Mouse (Mus musculus): ENCODE results near the gene Pex13. TPM values are rescaled to one million over a fixed set of nuclear protein-coding genes. Genes with fewer than 3 reads are reported as not detected.

Pex13 gene
- polyA plus RNA-seq, 1 experiment = 35.5 TPM

DNA sequence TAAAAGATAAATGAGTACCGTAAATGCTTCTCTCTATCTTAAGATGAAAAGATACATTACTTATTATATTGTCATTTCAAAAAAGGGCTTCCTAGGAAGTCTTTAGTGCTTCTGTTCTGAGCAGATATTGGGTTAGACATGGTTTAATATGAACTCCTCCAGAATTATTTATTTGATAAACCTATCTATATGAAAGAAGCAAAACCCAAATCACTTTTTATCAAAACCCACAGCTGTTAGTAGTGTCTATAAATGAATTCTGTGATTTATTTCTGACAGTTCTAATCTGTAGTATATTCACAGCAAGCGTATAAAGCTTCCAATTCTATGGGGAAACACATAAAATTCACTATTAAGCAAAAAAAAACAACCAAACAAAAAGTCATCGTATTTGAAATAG is 17.9 kb downstream of the Pex13 start:
- Histone ChIP-seq H3K4me1 (ENCODE audit: control insufficient read depth, insufficient read depth, low read length) (no peaks in the 10 kb centered on the region), H3K27ac (ENCODE audit: control insufficient read depth, insufficient read depth, low read depth, low read length) (no peak overlapping the region), H3K4me3 (ENCODE audit: control insufficient read depth, low read depth, low read length) (no peak overlapping the region), H3K36me3 (ENCODE audit: control insufficient read depth, insufficient read depth, low read length) (no peaks in the 10 kb centered on the region; the same call in 1 of the 2 replicates), H3K27me3 (ENCODE audit: control insufficient read depth, insufficient read depth, low read length) (no peaks in the 10 kb centered on the region)
- TF ChIP-seq CTCF (IDR thresholded peaks at IDR 0.05; ENCODE audit: control insufficient read depth, insufficient read depth, insufficient replicate concordance, low read depth, low read length) = no peak
- TF ChIP-seq POLR2A (IDR thresholded peaks at IDR 0.05; ENCODE audit: control insufficient read depth, low read depth, low read length) = no peak

GRCm38 (mm10) chr11:23647431-23647830 is 18.3 kb downstream of the Pex13 start:
- no peak overlapping the region for H3K4me3 ChIP-seq (ENCODE audit: control insufficient read depth, low read depth, low read length)
- H3K27me3 ChIP-seq (ENCODE audit: control insufficient read depth, insufficient read depth, low read length) = no peaks in the 10 kb centered on the region
- no peaks in the 10 kb centered on the region for H3K4me1 ChIP-seq (ENCODE audit: control insufficient read depth, insufficient read depth, low read length)
- no peaks in the 10 kb centered on the region; the same call in 1 of the 2 replicates for H3K36me3 ChIP-seq (ENCODE audit: control insufficient read depth, insufficient read depth, low read length)
- no peak for TF ChIP-seq POLR2A (IDR thresholded peaks at IDR 0.05; ENCODE audit: control insufficient read depth, low read depth, low read length)
- no peak for TF ChIP-seq CTCF (IDR thresholded peaks at IDR 0.05; ENCODE audit: control insufficient read depth, insufficient read depth, insufficient replicate concordance, low read depth, low read length)
- H3K27ac ChIP-seq (ENCODE audit: control insufficient read depth, insufficient read depth, low read depth, low read length) = no peak overlapping the region

GRCm38 (mm10) chr11:23634573-23634972 is 31.2 kb downstream of the Pex13 start:
- Histone ChIP-seq H3K27ac (ENCODE audit: control insufficient read depth, insufficient read depth, low read depth, low read length) (no peak overlapping the region), H3K4me3 (ENCODE audit: control insufficient read depth, low read depth, low read length) (no peak overlapping the region), H3K27me3 (ENCODE audit: control insufficient read depth, insufficient read depth, low read length) (no peaks in the 10 kb centered on the region), H3K4me1 (ENCODE audit: control insufficient read depth, insufficient read depth, low read length) (peaks cover 6% of the 10 kb centered on the region), H3K36me3 (ENCODE audit: control insufficient read depth, insufficient read depth, low read length) (peaks cover 1% of the 10 kb centered on the region; the same call in 1 of the 2 replicates)
- TF ChIP-seq CTCF (IDR thresholded peaks at IDR 0.05; ENCODE audit: control insufficient read depth, insufficient read depth, insufficient replicate concordance, low read depth, low read length) (no peak), POLR2A (IDR thresholded peaks at IDR 0.05; ENCODE audit: control insufficient read depth, low read depth, low read length) (no peak)

DNA sequence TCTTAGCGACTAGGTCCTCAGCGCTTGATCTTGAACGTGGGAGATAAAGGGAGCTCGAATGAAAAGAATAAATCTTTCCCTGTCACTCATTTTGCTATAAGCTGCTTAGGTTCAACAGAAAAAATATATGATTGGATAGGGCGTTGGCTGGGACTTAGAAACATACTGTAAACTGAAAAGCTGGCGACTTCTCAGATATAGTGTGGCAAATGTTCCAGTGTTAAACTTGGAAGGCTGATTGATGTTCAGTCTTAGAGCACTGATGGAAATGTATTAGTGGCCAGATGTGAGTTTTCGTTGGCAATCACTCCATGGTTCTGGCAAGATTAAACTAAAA is 31.9 kb downstream of the Pex13 start:
- peak overlapping the region; percentile 68 for H3K4me3 ChIP-seq (ENCODE audit: control insufficient read depth, low read depth, low read length)
- TF ChIP-seq POLR2A (IDR thresholded peaks at IDR 0.05; ENCODE audit: control insufficient read depth, low read depth, low read length) = no peak
- TF ChIP-seq CTCF (IDR thresholded peaks at IDR 0.05; ENCODE audit: control insufficient read depth, insufficient read depth, insufficient replicate concordance, low read depth, low read length) = no peak
- no peak overlapping the region for H3K27ac ChIP-seq (ENCODE audit: control insufficient read depth, insufficient read depth, low read depth, low read length)

GRCm38 (mm10) chr11:23632945-23633878 is 32.5 kb downstream of the Pex13 start, which contains the start of gene 0610010F05Rik:
0610010F05Rik (minus strand) TSS chr11:23633639.
- Histone ChIP-seq H3K27me3 (ENCODE audit: control insufficient read depth, insufficient read depth, low read length) (no peaks in the 10 kb centered on the region), H3K36me3 (ENCODE audit: control insufficient read depth, insufficient read depth, low read length) (no peaks in the 10 kb centered on the region), H3K27ac (ENCODE audit: control insufficient read depth, insufficient read depth, low read depth, low read length) (peak within 1 kb of the TSS; percentile 93), H3K4me1 (ENCODE audit: control insufficient read depth, insufficient read depth, low read length) (peaks cover 6% of the 10 kb centered on the region), H3K4me3 (ENCODE audit: control insufficient read depth, low read depth, low read length) (peak within 1 kb of the TSS; percentile 98)
- TF ChIP-seq CTCF (IDR thresholded peaks at IDR 0.05; ENCODE audit: control insufficient read depth, insufficient read depth, insufficient replicate concordance, low read depth, low read length) = no peak
- peak; percentile 82 for TF ChIP-seq POLR2A (IDR thresholded peaks at IDR 0.05; ENCODE audit: control insufficient read depth, low read depth, low read length)

More for the DNA sequence above, 31.9 kb downstream of the Pex13 start:
- H3K27me3 ChIP-seq (ENCODE audit: control insufficient read depth, insufficient read depth, low read length) = no peaks in the 10 kb centered on the region
- peaks cover under 1% of the 10 kb centered on the region; the same call in 1 of the 2 replicates for H3K36me3 ChIP-seq (ENCODE audit: control insufficient read depth, insufficient read depth, low read length)
- H3K4me1 ChIP-seq (ENCODE audit: control insufficient read depth, insufficient read depth, low read length) = peaks cover 6% of the 10 kb centered on the region

- H3K36me3 ChIP-seq (ENCODE audit: control insufficient read depth, insufficient read depth, low read length) = no peaks in the 10 kb centered on the region
- no peak overlapping the region for H3K4me3 ChIP-seq (ENCODE audit: control insufficient read depth, low read depth, low read length)
- peaks cover 6% of the 10 kb centered on the region for H3K4me1 ChIP-seq (ENCODE audit: control insufficient read depth, insufficient read depth, low read length)
- no peaks in the 10 kb centered on the region for H3K27me3 ChIP-seq (ENCODE audit: control insufficient read depth, insufficient read depth, low read length)
- TF ChIP-seq POLR2A (IDR thresholded peaks at IDR 0.05; ENCODE audit: control insufficient read depth, low read depth, low read length) (no peak), CTCF (IDR thresholded peaks at IDR 0.05; ENCODE audit: control insufficient read depth, insufficient read depth, insufficient replicate concordance, low read depth, low read length) (no peak)
- H3K27ac ChIP-seq (ENCODE audit: control insufficient read depth, insufficient read depth, low read depth, low read length) = no peak overlapping the region
These were observed 35.1 kb downstream of the Pex13 start for GRCm38 (mm10) chr11:23630664-23631063.

GRCm38 (mm10) chr11:23618995-23619394 is 46.8 kb downstream of the Pex13 start:
- no peaks in the 10 kb centered on the region; the same call in 1 of the 2 replicates for H3K36me3 ChIP-seq (ENCODE audit: control insufficient read depth, insufficient read depth, low read length)
- no peak for TF ChIP-seq POLR2A (IDR thresholded peaks at IDR 0.05; ENCODE audit: control insufficient read depth, low read depth, low read length)
- no peak for TF ChIP-seq CTCF (IDR thresholded peaks at IDR 0.05; ENCODE audit: control insufficient read depth, insufficient read depth, insufficient replicate concordance, low read depth, low read length)
- no peaks in the 10 kb centered on the region for H3K27me3 ChIP-seq (ENCODE audit: control insufficient read depth, insufficient read depth, low read length)
- no peaks in the 10 kb centered on the region for H3K4me1 ChIP-seq (ENCODE audit: control insufficient read depth, insufficient read depth, low read length)
- no peak overlapping the region for H3K27ac ChIP-seq (ENCODE audit: control insufficient read depth, insufficient read depth, low read depth, low read length)
- no peak overlapping the region for H3K4me3 ChIP-seq (ENCODE audit: control insufficient read depth, low read depth, low read length)

All from testis, adult 2 months (tissue).